Mouse (Mus musculus): ENCODE measurements around the gene Gimap8. TPM values are rescaled to one million over a fixed set of nuclear protein-coding genes. Genes with fewer than 3 reads are reported as not detected.

The Gimap8 gene
- total and polyA plus RNA-seq, 3 experiments, result 21.6 to 28.5 (median 27.5) TPM

- TF ChIP-seq BHLHE40 (IDR thresholded peaks at IDR 0.05; ENCODE audit: low read depth, low read length) (peak; percentile 86), CHD2 (IDR thresholded peaks at IDR 0.05; ENCODE audit: low read length) (peak; percentile 91), POLR2A (IDR thresholded peaks at IDR 0.05; ENCODE audit: low read depth, low read length) (peak; percentile 59), MXI1 (IDR thresholded peaks at IDR 0.05; ENCODE audit: low read depth, low read length) (peak; percentile 96), MAX (IDR thresholded peaks at IDR 0.05; ENCODE audit: low read length) (0 out of 2 replicates have a peak, but pooled peaks have one; percentile 16), HCFC1 (IDR thresholded peaks at IDR 0.05; ENCODE audit: low read depth, low read length) (no peak)
Measured at GRCm38 (mm10) chr6:48700251-48701075, 53.4 kb downstream of the Gimap8 start (continued).

GRCm38 (mm10) chr6:48702146-48702545 lies 55.1 kb downstream of the Gimap8 start:
- no peak overlapping the region; the same call in 1 of the 2 replicates for H3K9ac ChIP-seq (ENCODE audit: insufficient read depth, low read depth)
- peaks cover 39% of the 10 kb centered on the region for H3K79me2 ChIP-seq (replicated peaks; ENCODE audit: control insufficient read depth, extremely low read depth, insufficient read depth, poor library complexity, severe bottlenecking)
- peaks cover 36 to 60% of the 10 kb centered on the region in 2 experiments for H3K36me3 ChIP-seq (replicated peaks in 1 of 2; ENCODE audit: control insufficient read depth in 1 of 2, insufficient read depth in 1 of 2, low read length in 1 of 2)
- peaks cover 43 to 91% of the 10 kb centered on the region in 2 experiments for H3K4me1 ChIP-seq (ENCODE audit: control insufficient read depth in 1 of 2, insufficient read depth in 2 of 2)
- DNase-seq (ENCODE audit: extremely low read depth), result no peak
- H3K27ac ChIP-seq (ENCODE audit: insufficient read depth, low read depth), result peak overlapping the region; percentile 98
- dilution Hi-C loops (cut with MboI; ENCODE audit: extremely low pct_ligation_motif_present, extremely low pct_unique_long_range_greater_than_20kb, low sequenced_read_pairs) (no loop called here), in situ Hi-C loops (cut with MboI; ENCODE audit: low pct_ligation_motif_present, low pct_unique_long_range_greater_than_20kb, low sequenced_read_pairs) (loop anchor here (5.0 kb wide), 1 partner anchor 35 kb away; the partner anchor contains the start of gene Gimap1)
- peaks cover 3% of the 10 kb centered on the region for H3K9me3 ChIP-seq (replicated peaks; ENCODE audit: low read length)
- no peak overlapping the region for H3K4me2 ChIP-seq (ENCODE audit: insufficient read depth, low read depth, poor library complexity, severe bottlenecking)
- no peaks in the 10 kb centered on the region for H3K27me3 ChIP-seq (replicated peaks)
- TF ChIP-seq ZKSCAN1 (IDR thresholded peaks at IDR 0.05; ENCODE audit: borderline replicate concordance, low read depth, low read length) (no peak), ZMIZ1 (IDR thresholded peaks at IDR 0.05; ENCODE audit: low read depth, low read length) (no peak), RCOR1 (conservative IDR thresholded peaks at IDR 0.05; ENCODE audit: low read depth, low read length) (no peak), SMC3 (IDR thresholded peaks at IDR 0.05; ENCODE audit: low read depth, low read length) (no peak), NELFE (IDR thresholded peaks at IDR 0.05; ENCODE audit: low read depth, low read length) (no peak), POLR2A (IDR thresholded peaks at IDR 0.05; ENCODE audit: low read depth, low read length) (no peak), ELF1 (IDR thresholded peaks at IDR 0.05; ENCODE audit: low read depth, low read length) (no peak), E2F4 (IDR thresholded peaks at IDR 0.05; ENCODE audit: insufficient replicate concordance, low read depth, low read length) (no peak), RAD21 (IDR thresholded peaks at IDR 0.05; ENCODE audit: low read depth, low read length) (no peak), MYC (IDR thresholded peaks at IDR 0.05; ENCODE audit: low read depth, low read length) (no peak), CHD1 (IDR thresholded peaks at IDR 0.05; ENCODE audit: low read depth, low read length) (no peak), USF2 (conservative IDR thresholded peaks at IDR 0.05; ENCODE audit: low read depth, low read length) (no peak), ETS1 (conservative IDR thresholded peaks at IDR 0.05; ENCODE audit: low read depth, low read length) (no peak), IRF4 (IDR thresholded peaks at IDR 0.05; ENCODE audit: low read depth, low read length) (no peak), MAFK (IDR thresholded peaks at IDR 0.05; ENCODE audit: insufficient replicate concordance, low read length) (no peak), TCF12 (IDR thresholded peaks at IDR 0.05; ENCODE audit: low read depth, low read length) (no peak), MXI1 (IDR thresholded peaks at IDR 0.05; ENCODE audit: low read depth, low read length) (no peak), KAT2A (IDR thresholded peaks at IDR 0.05; ENCODE audit: insufficient replicate concordance, low read length) (no peak), JUND (conservative IDR thresholded peaks at IDR 0.05; ENCODE audit: low read depth, low read length) (no peak), JUN (IDR thresholded peaks at IDR 0.05; ENCODE audit: insufficient read depth, low read depth, low read length) (no peak)
- H3K4me3 ChIP-seq (replicated peaks in 1 of 3; ENCODE audit: low read depth in 2 of 3, low read length in 2 of 3, poor library complexity in 1 of 3), result no peak overlapping the region
